Mouse (Mus musculus): Measurements from ENCODE around the gene Fermt1. TPM values are rescaled to one million over a fixed set of nuclear protein-coding genes. Genes with fewer than 3 reads are reported as not detected.

Fermt1 gene
- total and polyA plus RNA-seq, 3 experiments, result 0.02 TPM; not detected in 2

DNA sequence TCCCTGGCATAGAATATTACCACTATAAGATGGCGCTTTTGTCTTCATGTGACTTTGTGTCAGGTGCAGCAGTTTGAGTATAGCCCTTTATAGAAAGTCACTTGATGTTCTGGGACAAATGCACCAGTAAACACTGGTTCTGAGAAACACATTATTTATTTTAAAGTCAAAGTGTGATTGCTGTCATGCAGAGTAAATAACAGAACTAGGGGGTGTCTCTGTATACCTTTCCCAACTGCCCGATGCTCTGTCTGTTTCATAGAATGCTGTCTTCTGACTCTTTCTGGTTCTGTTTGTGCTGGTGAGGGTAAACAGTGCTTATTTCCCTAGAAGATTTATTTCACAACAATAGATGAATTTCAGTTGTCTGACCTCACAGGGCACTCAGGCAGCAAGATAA is 82.4 kb downstream of the Fermt1 start:
- no peaks in the 10 kb centered on the region; the same call in 1 of the 2 replicates for H3K4me1 ChIP-seq (ENCODE audit: control insufficient read depth, insufficient read depth, low read length)
- H3K9ac ChIP-seq (ENCODE audit: low read depth, low read length), result no peak overlapping the region
- no peaks in the 10 kb centered on the region for H3K79me2 ChIP-seq (replicated peaks; ENCODE audit: control insufficient read depth, insufficient read depth, low read length)
- no peak for TF ChIP-seq EP300 (IDR thresholded peaks at IDR 0.05; ENCODE audit: insufficient read depth, low read depth, low read length)
- DNase-seq, result no peak
- no peak overlapping the region for H3K4me3 ChIP-seq
- H3K36me3 ChIP-seq (ENCODE audit: control insufficient read depth, insufficient read depth, low read length), result peaks cover 3% of the 10 kb centered on the region
- WGBS, result 93% methylated on average over 2 of the region's 2 CpGs
- no peak overlapping the region for H3K27ac ChIP-seq
- intact Hi-C loops (cut with DNase I), result no loop called here
- no peaks in the 10 kb centered on the region for H3K27me3 ChIP-seq (ENCODE audit: control insufficient read depth, insufficient read depth, low read length)

- no peaks in the 10 kb centered on the region; the same call in 1 of the 2 replicates for H3K4me1 ChIP-seq (ENCODE audit: control insufficient read depth, insufficient read depth, low read length)
- 72% methylated on average over 2 of the region's 2 CpGs for WGBS
- no peak overlapping the region for H3K27ac ChIP-seq
- peaks cover 3% of the 10 kb centered on the region for H3K36me3 ChIP-seq (ENCODE audit: control insufficient read depth, insufficient read depth, low read length)
- H3K9ac ChIP-seq (ENCODE audit: low read depth, low read length), result no peak overlapping the region
- intact Hi-C loops (cut with DNase I), result no loop called here
- DNase-seq, result no peak
- TF ChIP-seq EP300 (IDR thresholded peaks at IDR 0.05; ENCODE audit: insufficient read depth, low read depth, low read length), result no peak
- TF ChIP-seq CTCF (IDR thresholded peaks at IDR 0.05), result no peak
- TF ChIP-seq POLR2A (IDR thresholded peaks at IDR 0.05; ENCODE audit: insufficient read depth, low read depth, low read length), result no peak
- no peaks in the 10 kb centered on the region for H3K79me2 ChIP-seq (replicated peaks; ENCODE audit: control insufficient read depth, insufficient read depth, low read length)
- H3K27me3 ChIP-seq (ENCODE audit: control insufficient read depth, insufficient read depth, low read length), result no peaks in the 10 kb centered on the region
- no peak overlapping the region for H3K4me3 ChIP-seq
These were observed 84.2 kb downstream of the Fermt1 start for GRCm38 (mm10) chr2:132861456-132861855.

- no peaks in the 10 kb centered on the region; the same call in 1 of the 2 replicates for H3K4me1 ChIP-seq (ENCODE audit: control insufficient read depth, insufficient read depth, low read length)
- TF ChIP-seq EP300 (IDR thresholded peaks at IDR 0.05; ENCODE audit: insufficient read depth, low read depth, low read length) (no peak), POLR2A (IDR thresholded peaks at IDR 0.05; ENCODE audit: insufficient read depth, low read depth, low read length) (no peak), CTCF (IDR thresholded peaks at IDR 0.05) (no peak)
- no peak overlapping the region for H3K4me3 ChIP-seq
- intact Hi-C loops (cut with DNase I), result no loop called here
- H3K27me3 ChIP-seq (ENCODE audit: control insufficient read depth, insufficient read depth, low read length), result no peaks in the 10 kb centered on the region
- no peak for DNase-seq
- peaks cover 3% of the 10 kb centered on the region for H3K36me3 ChIP-seq (ENCODE audit: control insufficient read depth, insufficient read depth, low read length)
- no peak overlapping the region for H3K27ac ChIP-seq
- no peak overlapping the region for H3K9ac ChIP-seq (ENCODE audit: low read depth, low read length)
- peaks cover 1% of the 10 kb centered on the region; the same call in 1 of the 2 replicates for H3K79me2 ChIP-seq (replicated peaks; ENCODE audit: control insufficient read depth, insufficient read depth, low read length)
These were observed 85.3 kb downstream of the Fermt1 start for GRCm38 (mm10) chr2:132860435-132860834.

DNA sequence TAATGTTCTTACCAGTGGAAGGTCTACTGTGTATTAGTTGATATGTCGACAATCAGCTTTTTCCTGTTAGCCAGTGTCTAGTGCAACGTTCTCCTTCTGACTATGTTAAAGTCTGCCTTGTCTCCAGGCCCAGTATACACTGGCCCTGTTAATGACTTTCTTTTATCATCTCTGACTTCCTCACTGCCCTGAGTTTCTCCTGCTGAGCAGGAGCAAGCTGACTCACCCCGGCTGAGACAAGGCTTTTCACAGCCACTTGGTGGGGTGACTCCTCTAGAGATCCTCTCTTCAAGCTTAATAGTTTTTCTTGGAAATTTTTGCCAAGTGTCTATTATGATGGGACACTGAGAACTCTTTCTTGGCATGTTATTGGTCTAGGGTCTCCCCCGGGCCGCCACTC is 89.4 kb downstream of the Fermt1 start:
- Histone ChIP-seq H3K36me3 (ENCODE audit: control insufficient read depth, insufficient read depth, low read length) (peaks cover under 1% of the 10 kb centered on the region), H3K79me2 (replicated peaks; ENCODE audit: control insufficient read depth, insufficient read depth, low read length) (peaks cover 1% of the 10 kb centered on the region; the same call in 1 of the 2 replicates), H3K4me3 (no peak overlapping the region), H3K9ac (ENCODE audit: low read depth, low read length) (no peak overlapping the region), H3K4me1 (ENCODE audit: control insufficient read depth, insufficient read depth, low read length) (no peaks in the 10 kb centered on the region), H3K27ac (no peak overlapping the region), H3K27me3 (ENCODE audit: control insufficient read depth, insufficient read depth, low read length) (no peaks in the 10 kb centered on the region)
- no peak for TF ChIP-seq EP300 (IDR thresholded peaks at IDR 0.05; ENCODE audit: insufficient read depth, low read depth, low read length)
- DNase-seq, result no peak
- intact Hi-C loops (cut with DNase I), result no loop called here
- 49% methylated on average over 5 of the region's 5 CpGs for WGBS

Other genes starting within 250 kb of the Fermt1 start
- under 1 TPM; 0.45 to 0.47 TPM for gene Chgb, start 164.6 kb downstream of the Fermt1 start, total RNA-seq (2021)
- 0.08 TPM in 1 of 2 replicates, not detected in the other for gene Chgb, start 164.6 kb downstream of the Fermt1 start, polyA plus RNA-seq (2012; rRNA removed)
- 1 to 10 TPM; 5.2 to 6.7 TPM for gene Trmt6, start 129.9 kb downstream of the Fermt1 start, total RNA-seq (2021)
- 1.9 and 5.0 TPM in 2 replicates for gene Trmt6, start 129.9 kb downstream of the Fermt1 start, polyA plus RNA-seq (2012; rRNA removed)
- gene Mcm8, start 129.8 kb downstream of the Fermt1 start, total RNA-seq (2021), result 1 to 10 TPM; 2.7 to 2.8 TPM
- 0.82 and 2.0 TPM in 2 replicates for gene Mcm8, start 129.8 kb downstream of the Fermt1 start, polyA plus RNA-seq (2012; rRNA removed)
- gene Crls1, start 99.2 kb downstream of the Fermt1 start, total RNA-seq (2021), result 10 to 100 TPM; 19.5 to 20.1 TPM
- gene Crls1, start 99.2 kb downstream of the Fermt1 start, polyA plus RNA-seq (2012; rRNA removed), result 21.9 and 36.0 TPM in 2 replicates
- gene Lrrn4, start 65.0 kb downstream of the Fermt1 start, total RNA-seq (2021), result 1 to 10 TPM; 4.8 to 5.9 TPM
- gene Lrrn4, start 65.0 kb downstream of the Fermt1 start, polyA plus RNA-seq (2012; rRNA removed), result 9.8 and 11.1 TPM in 2 replicates

All from heart, adult 2 months (tissue).